Mouse (Mus musculus) spleen, postnatal 10 days (tissue): Measurements from ENCODE around the gene Cmtm6.

Source experiments
- DNase-seq, 2 experiments: peaks; one replicate each; pipeline ENCODE4 v3.0.0; 2021 to 2022; ENCODE audit warnings: low spot score in 2 of 2

Cmtm6 gene

GRCm38 (mm10) chr9:114797329-114798004 is 66.6 kb downstream of the Cmtm6 start:
- DNase-seq = peak; percentile 57 to 82

DNA sequence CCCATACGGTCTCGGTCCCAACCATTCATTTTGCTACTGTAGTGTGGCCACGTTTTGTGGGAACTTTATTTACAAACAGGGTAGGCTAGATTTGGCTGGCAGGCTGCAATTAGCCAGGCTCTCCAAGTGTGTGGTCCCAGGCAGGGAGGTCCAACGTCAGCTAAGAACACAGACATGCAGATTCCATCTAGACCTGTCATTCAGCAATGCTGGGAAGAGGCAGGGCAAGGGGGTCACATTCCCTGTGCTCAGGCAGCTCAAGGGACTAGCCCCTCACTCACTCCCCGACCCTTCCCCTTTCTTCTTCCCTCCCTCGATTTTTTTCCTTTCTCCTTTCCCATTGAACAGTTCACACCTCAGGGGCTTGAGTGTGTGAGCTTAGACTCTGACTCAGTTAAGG is 67.9 kb downstream of the Cmtm6 start:
- no peak for DNase-seq
